Mouse (Mus musculus): Measurements from ENCODE around the gene Slc13a5. TPM values are rescaled to one million over a fixed set of nuclear protein-coding genes. Genes with fewer than 3 reads are reported as not detected.

Gene Slc13a5
- polyA plus RNA-seq, 1 experiment, result 0.18 TPM

- DNase-seq (ENCODE audit: low read depth), result no peak
These were observed 61.8 kb downstream of the Slc13a5 start for GRCm38 (mm10) chr11:72205256-72205655.

- no peak for DNase-seq (ENCODE audit: low read depth)
These were observed 63.6 kb downstream of the Slc13a5 start for GRCm38 (mm10) chr11:72203440-72203839.

GRCm38 (mm10) chr11:72196506-72196905 lies 70.5 kb downstream of the Slc13a5 start:
- DNase-seq (ENCODE audit: low read depth), result no peak

GRCm38 (mm10) chr11:72194259-72194658 lies 72.8 kb downstream of the Slc13a5 start:
- no peak for DNase-seq (ENCODE audit: low read depth)

Other genes with a start within 250 kb of the Slc13a5 start
- gene Aipl1, start 229.7 kb downstream of the Slc13a5 start, polyA plus RNA-seq (2012; rRNA removed), result 0.09 and 0.11 TPM in 2 replicates
- 0.44 and 3.0 TPM in 2 replicates for gene Pimreg, start 225.2 kb downstream of the Slc13a5 start, polyA plus RNA-seq (2012; rRNA removed)
- gene Pitpnm3, start 131.4 kb downstream of the Slc13a5 start, polyA plus RNA-seq (2012; rRNA removed), result 3.0 and 3.3 TPM in 2 replicates
- gene Gm43951, start 60.4 kb downstream of the Slc13a5 start, polyA plus RNA-seq (2012; rRNA removed), result 0.22 and 0.56 TPM in 2 replicates
- 7.2 and 7.3 TPM in 2 replicates for gene 4933427D14Rik, start 59.8 kb downstream of the Slc13a5 start, polyA plus RNA-seq (2012; rRNA removed)
- gene Txndc17, start 59.7 kb downstream of the Slc13a5 start, polyA plus RNA-seq (2012; rRNA removed), result 88.0 and 88.3 TPM in 2 replicates
- 7.7 and 8.5 TPM in 2 replicates for gene Med31, start 51.6 kb downstream of the Slc13a5 start, polyA plus RNA-seq (2012; rRNA removed)
- gene Xaf1, start 34.4 kb upstream of the Slc13a5 start, polyA plus RNA-seq (2012; rRNA removed), result 15.5 and 21.2 TPM in 2 replicates
- 0.20 and 0.39 TPM in 2 replicates for gene Fbxo39, start 47.2 kb upstream of the Slc13a5 start, polyA plus RNA-seq (2012; rRNA removed)
- 1.6 and 2.2 TPM in 2 replicates for gene Tekt1, start 95.2 kb upstream of the Slc13a5 start, polyA plus RNA-seq (2012; rRNA removed)
- gene Smtnl2, start 144.5 kb upstream of the Slc13a5 start, polyA plus RNA-seq (2012; rRNA removed), result 13.7 and 22.6 TPM in 2 replicates
- 1.1 and 1.6 TPM in 2 replicates for gene Ggt6, start 168.3 kb upstream of the Slc13a5 start, polyA plus RNA-seq (2012; rRNA removed)
- 38.7 and 42.8 TPM in 2 replicates for gene Mybbp1a, start 174.1 kb upstream of the Slc13a5 start, polyA plus RNA-seq (2012; rRNA removed)
- gene Spns2, start 222.7 kb upstream of the Slc13a5 start, polyA plus RNA-seq (2012; rRNA removed), result 22.3 and 22.5 TPM in 2 replicates

All from gonadal fat pad, adult 2 months (tissue).